Mouse (Mus musculus): ENCODE measurements at regions not wholly inside any gene's neighbourhood (a gene's known extent, or its start where the extent isn't known, plus 50 kb on each side); places are given as distances from the start of the nearest gene placed in this dataset.

- TF ChIP-seq CTCF (IDR thresholded peaks at IDR 0.05; ENCODE audit: control insufficient read depth, insufficient read depth, insufficient read length) (no peak), MAX (IDR thresholded peaks at IDR 0.05) (no peak)
These were observed 246.1 kb downstream of the Hivep2 start for GRCm38 (mm10) chr10:14211926-14212325.
